ENCODE assay signal across 8 mouse cellular contexts in genomic region chr9:36821644-36822000, GRCm38 (mm10). TPM values are rescaled to one million over a fixed set of nuclear protein-coding genes. Genes with fewer than 3 reads are reported as not detected.
DNase-seq lines count a peak whose midpoint lies in the region; TF ChIP-seq lines count a peak whose summit lies in the region.

Fez1 (plus strand) TSS chr9:36821864.

- peaks cover 5% of the 10 kb centered on the region; the same call in 1 of the 2 replicates for H3K4me1 ChIP-seq in olfactory bulb, adult 2 months (ENCODE audit: control insufficient read depth, insufficient read depth, low read length)

- peak; percentile 34 to 44 for DNase-seq in kidney, postnatal 4 days
- no peak for DNase-seq in kidney, postnatal 36 days
- DNase-seq in cerebellum, adult 9-11 months: peak; percentile 64
- DNase-seq in frontal cortex, adult 2 months (ENCODE audit: extremely low spot score in 1 of 2, low spot score in 1 of 2): peak; percentile 87 to 92
- peak; percentile 87 to 88 for DNase-seq in left cerebral cortex, adult 2 months (ENCODE audit: extremely low spot score in 1 of 2, low spot score in 2 of 2)
- DNase-seq in gastrocnemius, adult 18-20 months (ENCODE audit: low spot score): no peak
- no peak for DNase-seq in gastrocnemius, adult 8-10 months (ENCODE audit: low spot score in 2 of 2)

- no peak for TF ChIP-seq POLR2A in olfactory bulb, adult 2 months (IDR thresholded peaks at IDR 0.05; ENCODE audit: insufficient read depth, low read depth, low read length)

- 2% methylated on average over 8 of the region's 8 CpGs for WGBS in olfactory bulb, adult 2 months

- intact Hi-C loops in left cerebral cortex, adult 2 months (cut with DNase I): no loop called here

- peak within 1 kb of the TSS; percentile 27 for H3K4me3 ChIP-seq in left cerebral cortex, adult 2 months
- H3K4me3 ChIP-seq in olfactory bulb, adult 2 months (ENCODE audit: insufficient read depth, low read depth, low read length): peak within 1 kb of the TSS; percentile 6

- H3K27ac ChIP-seq in left cerebral cortex, adult 2 months: peak within 1 kb of the TSS; percentile 92
- peak within 1 kb of the TSS; percentile 88 for H3K27ac ChIP-seq in olfactory bulb, adult 2 months (ENCODE audit: insufficient read depth, low read depth, low read length)

- no peak for TF ChIP-seq CTCF in left cerebral cortex, adult 2 months (IDR thresholded peaks at IDR 0.05)
- TF ChIP-seq CTCF in olfactory bulb, adult 2 months (IDR thresholded peaks at IDR 0.05; ENCODE audit: insufficient read depth, low read depth, low read length): no peak

RNA-seq across cellular contexts. Expression of gene Fez1, which starts in this region (rescaled TPM):
- 315 and 327 TPM in 2 replicates for polyA plus RNA-seq in frontal cortex, adult 2 months (2012; rRNA removed)
- total RNA-seq in left cerebral cortex, adult 2 months (2021): 100 to 1,000 TPM; 241 to 261 TPM
- not detected in 2 replicates for polyA plus RNA-seq in olfactory bulb, adult 2 months (2012; ENCODE audit: insufficient read depth, insufficient read length, low replicate concordance, missing spikeins)
- total RNA-seq in gastrocnemius, adult 18-20 months (2021): 1 to 10 TPM; 4.0 to 7.0 TPM
- total RNA-seq in gastrocnemius, adult 8-10 months (2022): 1 to 10 TPM; 3.4 to 7.5 (median 6.9) TPM

Comparison
In these comparisons a context has a peak if more than half of its experiments do, and no peak if none do; other contexts are left out.
1. RNA of gene Fez1 (total RNA-seq): 241 to 261 TPM in left cerebral cortex, adult 2 months; 3.4 to 7.5 TPM in gastrocnemius, adult 8-10 months and 4.0 to 7.0 TPM in gastrocnemius, adult 18-20 months; every median in the first group is over 10 times any median in the second.
2. DNase-seq: peak in kidney, postnatal 4 days (2 of 2), cerebellum, adult 9-11 months (single experiment), frontal cortex, adult 2 months (2 of 2) and left cerebral cortex, adult 2 months (2 of 2); none in kidney, postnatal 36 days (0 of 2), gastrocnemius, adult 18-20 months (single experiment) and gastrocnemius, adult 8-10 months (0 of 2).